Mouse (Mus musculus) embryonic facial prominence, embryonic 10.5 days (tissue): ENCODE results near the gene Itsn1. TPM values are rescaled to one million over a fixed set of nuclear protein-coding genes. Genes with fewer than 3 reads are reported as not detected.

ENCODE experiments used
- DNase-seq: peaks from one replicate; pipeline ENCODE4 v3.0.0-alpha.2; 2017; ENCODE audit warnings: low spot score
- H3K27ac ChIP-seq: fragments of 300-500 bp; sonication (generic); replicated peaks from 2 replicates; pipeline ENCODE4 v1.5.1; 2016; ENCODE audit warnings: mild to moderate bottlenecking
- H3K27me3 ChIP-seq: fragments of 300-500 bp; sonication (generic); replicated peaks from 2 replicates; pipeline ENCODE4 v1.6.1; 2016; ENCODE audit warnings: low read depth, mild to moderate bottlenecking; ENCODE audit not compliant: poor library complexity, severe bottlenecking
- H3K36me3 ChIP-seq: fragments of 300-500 bp; sonication (generic); replicated peaks from 2 replicates; pipeline ENCODE4 v1.6.1; 2016; ENCODE audit warnings: mild to moderate bottlenecking, moderate library complexity
- H3K4me1 ChIP-seq: fragments of 300-500 bp; sonication (generic); 2 replicates; pipeline ENCODE4 v1.6.1; 2016
- H3K4me3 ChIP-seq: fragments of 300-500 bp; sonication (generic); 2 replicates; pipeline ENCODE4 v1.5.1; 2016; ENCODE audit warnings: mild to moderate bottlenecking, moderate library complexity
- H3K9me3 ChIP-seq: fragments of 300-500 bp; sonication (generic); 2 replicates; pipeline ENCODE4 v1.6.1; 2016; ENCODE audit warnings: mild to moderate bottlenecking
- WGBS: fragments of 180-500 bp; shearing (Covaris S2); methylation state at CpG from one replicate; pipeline ENCODE4 v1.1.7; 2016; 5-methylcytosine and 5-hydroxymethylcytosine counted together
- polyA plus RNA-seq: library from polyadenylated mRNA; unstranded; fragments of >200 nt; fragmentation: Nextera tagmentation; extraction: Ambion mirVana; gene quantifications from 2 replicates; pipeline ENCODE4 v1.2.1, GENCODE M21; 2016

Itsn1 gene
- polyA plus RNA-seq, 1 experiment from 2014 or later, result 40.1 TPM

- H3K27me3 ChIP-seq, result no peaks in the 10 kb centered on the region
- H3K36me3 ChIP-seq, result peaks cover 79% of the 10 kb centered on the region
- 68% methylated on average over 6 of the region's 6 CpGs for WGBS
- peaks cover 22% of the 10 kb centered on the region for H3K4me1 ChIP-seq
- no peak for DNase-seq
- H3K4me3 ChIP-seq, result no peak overlapping the region
- H3K27ac ChIP-seq, result peak overlapping the region; percentile 54
- H3K9me3 ChIP-seq, result no peaks in the 10 kb centered on the region
Observed at GRCm38 (mm10) chr16:91861784-91862371, 132.8 kb downstream of the Itsn1 start.

GRCm38 (mm10) chr16:91862836-91863235, 133.8 kb downstream of the Itsn1 start:
- Histone ChIP-seq H3K4me3 (no peak overlapping the region), H3K27ac (peak overlapping the region; percentile 26; the same call in 1 of the 2 replicates), H3K36me3 (peaks cover 79% of the 10 kb centered on the region), H3K27me3 (no peaks in the 10 kb centered on the region), H3K4me1 (peaks cover 22% of the 10 kb centered on the region), H3K9me3 (no peaks in the 10 kb centered on the region)
- no peak for DNase-seq
- 78% methylated on average over 7 of the region's 7 CpGs for WGBS

- Histone ChIP-seq H3K4me3 (no peak overlapping the region), H3K9me3 (no peaks in the 10 kb centered on the region), H3K27ac (0 out of 2 replicates have a peak overlapping the region, but pooled peaks have one; percentile 30), H3K36me3 (peaks cover 84% of the 10 kb centered on the region), H3K27me3 (no peaks in the 10 kb centered on the region), H3K4me1 (peaks cover 22% of the 10 kb centered on the region)
- 84% methylated on average over 10 of the region's 10 CpGs for WGBS
- no peak for DNase-seq
Observed at GRCm38 (mm10) chr16:91864646-91865332, 135.7 kb downstream of the Itsn1 start.

- H3K27ac ChIP-seq, result 0 out of 2 replicates have a peak overlapping the region, but pooled peaks have one; percentile 5
- no peak overlapping the region for H3K4me3 ChIP-seq
- H3K36me3 ChIP-seq, result peaks cover 91% of the 10 kb centered on the region
- H3K4me1 ChIP-seq, result peaks cover 18% of the 10 kb centered on the region
- WGBS, result 89% methylated on average over 7 of the region's 7 CpGs
- no peaks in the 10 kb centered on the region for H3K27me3 ChIP-seq
- DNase-seq, result no peak
- no peaks in the 10 kb centered on the region for H3K9me3 ChIP-seq
Observed at GRCm38 (mm10) chr16:91865570-91866257, 136.6 kb downstream of the Itsn1 start.

GRCm38 (mm10) chr16:91866258-91866634, 137.2 kb downstream of the Itsn1 start:
- H3K4me3 ChIP-seq, result no peak overlapping the region
- DNase-seq, result no peak
- WGBS, result 89% methylated on average over 5 of the region's 5 CpGs
- peaks cover 12% of the 10 kb centered on the region for H3K4me1 ChIP-seq
- peaks cover 91% of the 10 kb centered on the region for H3K36me3 ChIP-seq
- no peaks in the 10 kb centered on the region for H3K9me3 ChIP-seq
- H3K27me3 ChIP-seq, result no peaks in the 10 kb centered on the region
- H3K27ac ChIP-seq, result no peak overlapping the region

- no peak for DNase-seq
- H3K4me1 ChIP-seq, result no peaks in the 10 kb centered on the region
- no peak overlapping the region for H3K27ac ChIP-seq
- peaks cover 98% of the 10 kb centered on the region for H3K36me3 ChIP-seq
- no peaks in the 10 kb centered on the region for H3K9me3 ChIP-seq
- 94% methylated on average over 8 of the region's 8 CpGs for WGBS
- no peak overlapping the region for H3K4me3 ChIP-seq
- no peaks in the 10 kb centered on the region for H3K27me3 ChIP-seq
Observed at GRCm38 (mm10) chr16:91867672-91868071, 138.6 kb downstream of the Itsn1 start.

GRCm38 (mm10) chr16:91868943-91869911, 140.1 kb downstream of the Itsn1 start:
- DNase-seq, result no peak
- WGBS, result 94% methylated on average over 28 of the region's 28 CpGs
- no peak overlapping the region for H3K27ac ChIP-seq
- H3K27me3 ChIP-seq, result no peaks in the 10 kb centered on the region
- no peak overlapping the region for H3K4me3 ChIP-seq
- H3K4me1 ChIP-seq, result no peaks in the 10 kb centered on the region
- no peaks in the 10 kb centered on the region for H3K9me3 ChIP-seq
- H3K36me3 ChIP-seq, result peaks cover 84% of the 10 kb centered on the region

GRCm38 (mm10) chr16:91870158-91870582, 141.1 kb downstream of the Itsn1 start:
- no peak for DNase-seq
- H3K36me3 ChIP-seq, result peaks cover 75% of the 10 kb centered on the region
- 96% methylated on average over 6 of the region's 6 CpGs for WGBS

GRCm38 (mm10) chr16:91871188-91871587, 142.1 kb downstream of the Itsn1 start:
- no peak overlapping the region for H3K27ac ChIP-seq
- peaks cover 65% of the 10 kb centered on the region for H3K36me3 ChIP-seq
- no peaks in the 10 kb centered on the region for H3K9me3 ChIP-seq
- peaks cover 11% of the 10 kb centered on the region for H3K4me1 ChIP-seq
- WGBS, result 96% methylated on average over 6 of the region's 6 CpGs
- H3K27me3 ChIP-seq, result no peaks in the 10 kb centered on the region
- DNase-seq, result no peak
- H3K4me3 ChIP-seq, result no peak overlapping the region

More at GRCm38 (mm10) chr16:91870158-91870582, 141.1 kb downstream of the Itsn1 start:
- Histone ChIP-seq H3K4me1 (peaks cover 4% of the 10 kb centered on the region; the same call in 1 of the 2 replicates), H3K4me3 (no peak overlapping the region), H3K9me3 (no peaks in the 10 kb centered on the region), H3K27me3 (no peaks in the 10 kb centered on the region), H3K27ac (no peak overlapping the region)

- H3K36me3 ChIP-seq, result peaks cover 42% of the 10 kb centered on the region
- no peaks in the 10 kb centered on the region for H3K27me3 ChIP-seq
- WGBS, result 76% methylated on average over 3 of the region's 3 CpGs
- no peak overlapping the region for H3K4me3 ChIP-seq
- H3K4me1 ChIP-seq, result peaks cover 11% of the 10 kb centered on the region
- no peak for DNase-seq
- no peaks in the 10 kb centered on the region for H3K9me3 ChIP-seq
- no peak overlapping the region for H3K27ac ChIP-seq
Observed at GRCm38 (mm10) chr16:91873695-91874094, 144.6 kb downstream of the Itsn1 start.

- DNase-seq, result no peak
- Histone ChIP-seq H3K27me3 (no peaks in the 10 kb centered on the region), H3K4me3 (no peak overlapping the region), H3K36me3 (peaks cover 23% of the 10 kb centered on the region), H3K9me3 (no peaks in the 10 kb centered on the region), H3K4me1 (peaks cover 11% of the 10 kb centered on the region), H3K27ac (peak overlapping the region; percentile 7; the same call in 1 of the 2 replicates)
- WGBS, result 71% methylated on average over 4 of the region's 4 CpGs
Observed at GRCm38 (mm10) chr16:91875567-91876344, 146.7 kb downstream of the Itsn1 start.
